Mouse (Mus musculus): ENCODE measurements around the gene CK137956.

DNA sequence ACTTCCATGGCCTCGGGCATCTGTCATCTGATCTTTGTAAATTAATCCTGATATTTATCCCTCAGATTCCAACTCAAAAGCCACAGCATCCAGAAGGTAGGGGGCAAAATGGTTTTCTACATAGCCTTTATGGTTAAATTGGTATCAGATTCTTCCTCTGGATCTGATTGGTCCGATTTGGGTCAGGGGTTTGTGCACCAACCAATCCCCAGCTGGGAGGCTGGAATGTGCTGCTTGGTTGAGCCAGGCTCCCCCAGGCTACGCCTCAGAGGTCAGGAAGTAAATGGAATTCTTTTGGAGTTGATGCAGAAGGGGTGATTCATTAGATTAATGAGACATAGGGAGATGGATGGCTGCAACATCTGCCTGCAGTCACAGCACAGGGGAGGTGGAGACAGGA, 66.8 kb downstream of the CK137956 start:
- no peak for TF ChIP-seq CTCF (IDR thresholded peaks at IDR 0.05; ENCODE audit: low read depth)
- TF ChIP-seq EP300 (optimal IDR thresholded peaks at IDR 0.05), result no peak
